Mouse (Mus musculus) MEL (cell line): ENCODE results near the gene Slc25a18.

Experiments
- CTCF ChIP-seq, 3 experiments: IDR thresholded peaks in 2 of 3; conservative IDR thresholded peaks in 1 of 3; 2 replicates each; pipeline ENCODE4 v1.5.1; 2011 to 2012; ENCODE audit warnings: low read length in 3 of 3, low read depth in 2 of 3, mild to moderate bottlenecking in 2 of 3, improper control_type of control experiment in 1 of 3, inconsistent platforms in 1 of 3, mixed read lengths in 1 of 3, moderate library complexity in 1 of 3; ENCODE audit not compliant: control insufficient read depth in 1 of 3, insufficient read depth in 1 of 3, poor library complexity in 1 of 3, severe bottlenecking in 1 of 3
- E2F4 ChIP-seq: IDR thresholded peaks from 2 replicates; pipeline ENCODE4 v1.6.1; 2011; ENCODE audit warnings: low read depth, low read length, improper control_type of control experiment, borderline replicate concordance
- EP300 ChIP-seq, 2 experiments: IDR thresholded peaks; 2 replicates each; pipeline ENCODE4 v1.6.1; 2011; ENCODE audit warnings: improper control_type of control experiment in 2 of 2, low read length in 2 of 2, low read depth in 1 of 2, mild to moderate bottlenecking in 1 of 2
- GABPA ChIP-seq: IDR thresholded peaks from 2 replicates; pipeline ENCODE4 v1.6.1; 2012; ENCODE audit warnings: low read depth, mild to moderate bottlenecking, inconsistent platforms, low read length, improper control_type of control experiment, moderate library complexity
- JUND ChIP-seq: IDR thresholded peaks from 2 replicates; pipeline ENCODE4 v1.6.1; 2011; ENCODE audit warnings: low read depth, mild to moderate bottlenecking, improper control_type of control experiment, low read length
- MAX ChIP-seq: IDR thresholded peaks from 2 replicates; pipeline ENCODE4 v1.6.1; 2011; ENCODE audit warnings: low read length, improper control_type of control experiment
- MYC ChIP-seq: IDR thresholded peaks from 2 replicates; pipeline ENCODE4 v1.6.1; 2011; ENCODE audit warnings: low read depth, mild to moderate bottlenecking, low read length, improper control_type of control experiment, moderate library complexity
- POLR2A ChIP-seq, 2 experiments: IDR thresholded peaks; 2 replicates each; pipeline ENCODE4 v1.6.1; 2011 to 2012; ENCODE audit warnings: low read length in 2 of 2, mild to moderate bottlenecking in 2 of 2, control low read depth in 1 of 2, improper control_type of control experiment in 1 of 2, low read depth in 1 of 2, moderate library complexity in 1 of 2; ENCODE audit not compliant: control insufficient read depth in 1 of 2, insufficient read depth in 1 of 2, poor library complexity in 1 of 2
- POLR2AphosphoS2 ChIP-seq: IDR thresholded peaks from 2 replicates; pipeline ENCODE4 v1.6.1; 2011; ENCODE audit warnings: low read length, improper control_type of control experiment
- USF2 ChIP-seq, 2 experiments: IDR thresholded peaks; 2 replicates each; pipeline ENCODE4 v1.6.1; 2011 to 2012; ENCODE audit warnings: improper control_type of control experiment in 2 of 2, low read length in 2 of 2, borderline replicate concordance in 1 of 2, inconsistent platforms in 1 of 2, low read depth in 1 of 2, mild to moderate bottlenecking in 1 of 2; ENCODE audit not compliant: insufficient read depth in 1 of 2

GRCm38 (mm10) chr6:120743130-120743529 lies 30.2 kb upstream of the Slc25a18 start:
- TF ChIP-seq EP300 (IDR thresholded peaks at IDR 0.05; ENCODE audit: low read depth in 1 of 2, low read length in 2 of 2), result no peak
- no peak for TF ChIP-seq POLR2AphosphoS2
- TF ChIP-seq POLR2A (IDR thresholded peaks at IDR 0.05; ENCODE audit: control insufficient read depth in 1 of 2, insufficient read depth in 1 of 2, low read depth in 1 of 2, low read length in 2 of 2, poor library complexity in 1 of 2), result no peak
- TF ChIP-seq CTCF (IDR thresholded peaks at IDR 0.05 in 2 of 3, conservative IDR thresholded peaks at IDR 0.05 in 1 of 3; ENCODE audit: control insufficient read depth in 1 of 3, insufficient read depth in 1 of 3, low read depth in 2 of 3, low read length in 3 of 3, poor library complexity in 1 of 3, severe bottlenecking in 1 of 3), result no peak
- TF ChIP-seq MYC, result no peak
- no peak for TF ChIP-seq GABPA
- TF ChIP-seq E2F4, result no peak
- TF ChIP-seq MAX, result no peak
- no peak for TF ChIP-seq JUND
- no peak for TF ChIP-seq USF2 (IDR thresholded peaks at IDR 0.05; ENCODE audit: borderline replicate concordance in 1 of 2, insufficient read depth in 1 of 2, low read depth in 1 of 2, low read length in 2 of 2)
